Mouse (Mus musculus) limb, embryonic 11.5 days (tissue): ENCODE results near the gene Tmem86a. TPM values are rescaled to one million over a fixed set of nuclear protein-coding genes. Genes with fewer than 3 reads are reported as not detected.

Experiments
- ATAC-seq: fragments of 200-750 bp; cut with Nextera tagmentation; 2 replicates; pipeline ENCODE4 v1.8.0; 2017; ENCODE audit warnings: low read depth; ENCODE audit not compliant: insufficient number of reproducible peaks, low FRiP score, low TSS enrichment
- DNase-seq: peaks from one replicate; pipeline ENCODE4 v3.0.0-alpha.2; 2015; ENCODE audit warnings: low spot score
- H3K27ac ChIP-seq: fragments of 300-500 bp; sonication (generic); replicated peaks from 2 replicates; pipeline ENCODE4 v1.5.1; 2014; ENCODE audit warnings: low read depth, mild to moderate bottlenecking, low read length
- H3K27me3 ChIP-seq: fragments of 300-500 bp; sonication (generic); 2 replicates; pipeline ENCODE4 v1.6.1; 2014; ENCODE audit warnings: mild to moderate bottlenecking, low read length, mixed read lengths; ENCODE audit not compliant: control insufficient read depth, insufficient read depth
- H3K36me3 ChIP-seq: fragments of 300-500 bp; sonication (generic); 2 replicates; pipeline ENCODE4 v1.6.1; 2014; ENCODE audit warnings: mild to moderate bottlenecking, low read length, moderate library complexity, mixed read lengths; ENCODE audit not compliant: control insufficient read depth, insufficient read depth
- H3K4me1 ChIP-seq: fragments of 300-500 bp; sonication (generic); 2 replicates; pipeline ENCODE4 v1.6.1; 2014; ENCODE audit warnings: low read length, mixed read lengths; ENCODE audit not compliant: control insufficient read depth, insufficient read depth
- H3K4me2 ChIP-seq: fragments of 300-500 bp; sonication (generic); 2 replicates; pipeline ENCODE4 v1.6.1; 2014; ENCODE audit warnings: low read depth, mild to moderate bottlenecking, moderate library complexity; ENCODE audit not compliant: severe bottlenecking
- H3K4me3 ChIP-seq: fragments of 300-500 bp; sonication (generic); 2 replicates; pipeline ENCODE4 v1.5.1; 2014; ENCODE audit warnings: low read depth, low read length
- H3K9ac ChIP-seq: fragments of 300-500 bp; sonication (generic); 2 replicates; pipeline ENCODE4 v1.6.1; 2014; ENCODE audit warnings: mild to moderate bottlenecking, low read length
- H3K9me3 ChIP-seq: fragments of 300-500 bp; sonication (generic); 2 replicates; pipeline ENCODE4 v1.6.1; 2016; ENCODE audit warnings: low read length; ENCODE audit not compliant: control insufficient read depth
- WGBS: fragments of 180-500 bp; shearing (Covaris S2); extraction: QIAGEN DNeasy Blood & Tissue Kit; methylation state at CpG from one replicate; pipeline ENCODE4 v1.1.7; 2014; 5-methylcytosine and 5-hydroxymethylcytosine counted together
- microRNA-seq: library from miRNA; unstranded; fragments of <30 nt; microRNA quantifications from one replicate; pipeline ENCODE4, GENCODE M21; 2016
- polyA plus RNA-seq: library from polyadenylated mRNA; unstranded; fragments of >200 nt; fragmentation: Nextera tagmentation; extraction: Ambion mirVana; gene quantifications from 2 replicates; pipeline ENCODE4 v1.2.1, GENCODE M21; 2014

The Tmem86a gene
- polyA plus RNA-seq, 1 experiment from 2014 or later: 8.2 TPM

- Histone ChIP-seq H3K4me1 (no peaks in the 10 kb centered on the region), H3K36me3 (no peaks in the 10 kb centered on the region), H3K9ac (no peak overlapping the region), H3K4me3 (no peak overlapping the region), H3K9me3 (no peaks in the 10 kb centered on the region), H3K27me3 (no peaks in the 10 kb centered on the region), H3K27ac (no peak overlapping the region), H3K4me2 (no peak overlapping the region)
- 55% methylated on average over 2 of the region's 2 CpGs for WGBS
- ATAC-seq (no peak), DNase-seq (no peak)
These were observed 44.6 kb downstream of the Tmem86a start for GRCm38 (mm10) chr7:47094969-47095368.

GRCm38 (mm10) chr7:47098044-47098443 lies 47.6 kb downstream of the Tmem86a start:
- no peaks in the 10 kb centered on the region for H3K27me3 ChIP-seq
- H3K4me3 ChIP-seq: no peak overlapping the region
- H3K9me3 ChIP-seq: no peaks in the 10 kb centered on the region
- DNase-seq (no peak), ATAC-seq (no peak)
- no peak overlapping the region for H3K27ac ChIP-seq
- H3K4me2 ChIP-seq: no peak overlapping the region
- H3K9ac ChIP-seq: no peak overlapping the region
- WGBS: 67% methylated on average over 7 of the region's 7 CpGs
- no peaks in the 10 kb centered on the region for H3K36me3 ChIP-seq
- no peaks in the 10 kb centered on the region for H3K4me1 ChIP-seq

GRCm38 (mm10) chr7:47099306-47099705 lies 48.9 kb downstream of the Tmem86a start:
- no peaks in the 10 kb centered on the region for H3K36me3 ChIP-seq
- DNase-seq: no peak
- no peaks in the 10 kb centered on the region for H3K27me3 ChIP-seq
- H3K4me1 ChIP-seq: no peaks in the 10 kb centered on the region
- no peak for ATAC-seq
- H3K9me3 ChIP-seq: no peaks in the 10 kb centered on the region
- H3K4me3 ChIP-seq: no peak overlapping the region
- no peak overlapping the region for H3K27ac ChIP-seq
- no peak overlapping the region for H3K9ac ChIP-seq
- H3K4me2 ChIP-seq: no peak overlapping the region
- 86% methylated on average over 7 of the region's 7 CpGs for WGBS

DNA sequence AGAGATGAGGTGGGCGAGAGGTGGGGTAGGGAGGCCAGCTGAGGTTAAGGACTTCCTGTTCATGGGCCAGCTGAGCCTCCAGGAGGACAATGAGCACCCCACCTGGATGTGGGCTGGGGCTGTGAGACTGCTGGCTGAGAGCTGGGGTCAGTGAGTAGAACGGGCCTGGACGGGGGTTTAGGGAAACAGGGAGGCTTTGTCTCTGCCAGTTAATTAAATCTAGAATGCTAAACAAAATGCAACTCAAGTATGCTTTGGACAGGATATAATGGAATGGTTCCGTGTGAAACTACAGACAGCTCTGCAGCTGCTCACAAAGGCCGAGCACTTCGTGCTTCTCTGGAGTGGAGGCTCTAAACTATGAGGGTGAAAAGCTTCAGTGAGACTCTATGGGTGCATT lies 50.2 kb downstream of the Tmem86a start:
- Histone ChIP-seq H3K9me3 (no peaks in the 10 kb centered on the region), H3K36me3 (no peaks in the 10 kb centered on the region), H3K27me3 (no peaks in the 10 kb centered on the region), H3K27ac (no peak overlapping the region), H3K9ac (no peak overlapping the region), H3K4me3 (no peak overlapping the region), H3K4me1 (no peaks in the 10 kb centered on the region), H3K4me2 (no peak overlapping the region)
- ATAC-seq (no peak), DNase-seq (no peak)
- WGBS: 85% methylated on average over 6 of the region's 6 CpGs

GRCm38 (mm10) chr7:47102970-47103369 lies 52.6 kb downstream of the Tmem86a start:
- no peak for DNase-seq
- H3K9ac ChIP-seq: no peak overlapping the region
- no peak overlapping the region for H3K27ac ChIP-seq
- no peaks in the 10 kb centered on the region for H3K9me3 ChIP-seq
- no peaks in the 10 kb centered on the region for H3K27me3 ChIP-seq
- no peak for ATAC-seq
- H3K4me2 ChIP-seq: no peak overlapping the region
- no peaks in the 10 kb centered on the region for H3K36me3 ChIP-seq
- WGBS: 75% methylated on average over 2 of the region's 2 CpGs
- no peak overlapping the region for H3K4me3 ChIP-seq
- H3K4me1 ChIP-seq: no peaks in the 10 kb centered on the region

- Histone ChIP-seq H3K27me3 (no peaks in the 10 kb centered on the region), H3K4me1 (no peaks in the 10 kb centered on the region), H3K36me3 (no peaks in the 10 kb centered on the region), H3K27ac (no peak overlapping the region), H3K4me2 (no peak overlapping the region), H3K9ac (no peak overlapping the region), H3K9me3 (no peaks in the 10 kb centered on the region), H3K4me3 (no peak overlapping the region)
- DNase-seq (no peak), ATAC-seq (no peak)
- 73% methylated on average over 1 of the region's 1 CpGs for WGBS
These were observed 53.4 kb downstream of the Tmem86a start for GRCm38 (mm10) chr7:47103671-47104414.

Small RNAs within 50 kb of the gene (microRNA-seq; reads per million reads assigned to microRNA genes)
- not detected for gene Mir7056

Other genes starting within 250 kb of the Tmem86a start
- 1,902 and 2,130 TPM in 2 replicates for gene Ldha, start 209.1 kb upstream of the Tmem86a start, polyA plus RNA-seq
- gene Ldhc, start 189.4 kb upstream of the Tmem86a start, polyA plus RNA-seq: 0.19 and 0.26 TPM in 2 replicates
- gene Tsg101, start 130.6 kb upstream of the Tmem86a start, polyA plus RNA-seq: 268 and 272 TPM in 2 replicates
- 14.3 and 15.2 TPM in 2 replicates for gene Uevld, start 92.1 kb upstream of the Tmem86a start, polyA plus RNA-seq
- gene Gm9999, start 67.0 kb upstream of the Tmem86a start, polyA plus RNA-seq: not detected in 2 replicates
- gene Spty2d1, start 42.2 kb upstream of the Tmem86a start, polyA plus RNA-seq: 12.2 and 14.0 TPM in 2 replicates
- 0.39 and 0.43 TPM in 2 replicates for gene Ptpn5, start 83.1 kb downstream of the Tmem86a start, polyA plus RNA-seq
- gene Mrgpra6, start 154.3 kb downstream of the Tmem86a start, polyA plus RNA-seq: not detected in 2 replicates
- gene Mrgpra9, start 202.2 kb downstream of the Tmem86a start, polyA plus RNA-seq: not detected in 2 replicates